Comparison of ENCODE assay signal across 9 mouse cellular contexts in genomic region chr4:139641829-139642425, GRCm38 (mm10). TPM values are rescaled to one million over a fixed set of nuclear protein-coding genes. Genes with fewer than 3 reads are reported as not detected.
DNase-seq lines count a peak whose midpoint lies in the region; ATAC-seq and TF ChIP-seq lines count a peak whose summit lies in the region.
"Had no signal": no experiment of that assay in that cellular context is flagged by ENCODE, and none has a peak within 500 bp of the region (broad histone marks: within the 10 kb centered on the region; RNA-seq: fewer than 3 reads in every experiment).

No protein-coding gene starts in this region.

- no peak for TF ChIP-seq CTCF in E14TG2a.4 (conservative IDR thresholded peaks at IDR 0.05; ENCODE audit: low read length)

- peak; percentile 1 for DNase-seq in cerebellum, adult 9-10 months
- no peak for DNase-seq in cerebellum, postnatal 36 days
- DNase-seq in forebrain, embryonic 10.5 days (ENCODE audit: extremely low spot score, low spot score) = peak; percentile 49
- DNase-seq in ovary, postnatal 36 days (ENCODE audit: low spot score) = no peak
- DNase-seq in left cerebral cortex, adult 9 months (ENCODE audit: low spot score in 2 of 2) = no peak

- peaks cover 65% of the 10 kb centered on the region for H3K4me1 ChIP-seq in E14TG2a.4 (replicated peaks; ENCODE audit: low read depth, low read length)
- H3K4me1 ChIP-seq in forebrain, embryonic 10.5 days = peaks cover 46% of the 10 kb centered on the region
- peaks cover 24% of the 10 kb centered on the region for H3K4me1 ChIP-seq in limb, embryonic 15.5 days

- no peaks in the 10 kb centered on the region for H3K9me3 ChIP-seq in E14TG2a.4 (ENCODE audit: low read length)
- H3K9me3 ChIP-seq in forebrain, embryonic 10.5 days = no peaks in the 10 kb centered on the region
- H3K9me3 ChIP-seq in limb, embryonic 15.5 days = no peaks in the 10 kb centered on the region

- H3K9ac ChIP-seq in limb, embryonic 15.5 days = 0 out of 2 replicates have a peak overlapping the region, but pooled peaks have one; percentile 4

- H3K4me3 ChIP-seq in E14TG2a.4 (replicated peaks; ENCODE audit: low read length) = peak overlapping the region; percentile 73
- H3K4me3 ChIP-seq in forebrain, embryonic 10.5 days = peak overlapping the region; percentile 48
- peak overlapping the region; percentile 27 for H3K4me3 ChIP-seq in limb, embryonic 15.5 days

- peaks cover 22% of the 10 kb centered on the region for H3K27me3 ChIP-seq in E14TG2a.4 (ENCODE audit: insufficient read depth, low read length)
- peaks cover 53% of the 10 kb centered on the region for H3K27me3 ChIP-seq in forebrain, embryonic 10.5 days (ENCODE audit: poor library complexity, severe bottlenecking)
- peaks cover 31% of the 10 kb centered on the region for H3K27me3 ChIP-seq in limb, embryonic 15.5 days

- no peak for ATAC-seq in limb, embryonic 15.5 days (ENCODE audit: insufficient number of reproducible peaks, low FRiP score, low TSS enrichment, low read depth)
- no peak for ATAC-seq in megakaryocyte progenitor cell, adult 5-6 weeks (replicated peaks; ENCODE audit: poor library complexity)

- H3K36me3 ChIP-seq in E14TG2a.4 (ENCODE audit: insufficient read depth, low read length) = peaks cover 64% of the 10 kb centered on the region
- H3K36me3 ChIP-seq in forebrain, embryonic 10.5 days (replicated peaks) = peaks cover 26% of the 10 kb centered on the region
- peaks cover 18% of the 10 kb centered on the region; the same call in 1 of the 2 replicates for H3K36me3 ChIP-seq in limb, embryonic 15.5 days

- H3K4me2 ChIP-seq in limb, embryonic 15.5 days = peak overlapping the region; percentile 43

- WGBS in forebrain, embryonic 10.5 days = under 1% methylated on average over 30 of the region's 30 CpGs
- 7% methylated on average over 30 of the region's 30 CpGs for WGBS in limb, embryonic 15.5 days

- H3K27ac ChIP-seq in forebrain, embryonic 10.5 days = peak overlapping the region; percentile 75
- H3K27ac ChIP-seq in limb, embryonic 15.5 days = no peak overlapping the region

RNA-seq across cellular contexts. Expression of gene Tas1r2, which starts 11.4 kb away (rescaled TPM):
- polyA plus RNA-seq in forebrain, embryonic 10.5 days (2016; fragmentation: Nextera tagmentation; extraction: Ambion mirVana) = not detected in 2 replicates
- polyA plus RNA-seq in limb, embryonic 15.5 days (2015; fragmentation: Nextera tagmentation; extraction: Ambion mirVana) = 0.07 and 0.08 TPM in 2 replicates
- total RNA-seq in megakaryocyte progenitor cell, adult 5-6 weeks (2015) = not detected in 2 replicates
- total RNA-seq in megakaryocyte progenitor cell, adult 5-6 weeks (2017) = not detected in 2 replicates
- polyA plus RNA-seq: spleen, adult 2 months had no signal

RNA-seq across cellular contexts. Expression of gene Aldh4a1, which starts 19.3 kb away (rescaled TPM):
- 22.7 and 22.8 TPM in 2 replicates for polyA plus RNA-seq in forebrain, embryonic 10.5 days (2016; fragmentation: Nextera tagmentation; extraction: Ambion mirVana)
- polyA plus RNA-seq in limb, embryonic 15.5 days (2015; fragmentation: Nextera tagmentation; extraction: Ambion mirVana) = 36.8 and 39.7 TPM in 2 replicates
- total RNA-seq in megakaryocyte progenitor cell, adult 5-6 weeks (2015) = 11.1 and 14.7 TPM in 2 replicates
- total RNA-seq in megakaryocyte progenitor cell, adult 5-6 weeks (2017) = 20.0 and 22.3 TPM in 2 replicates

RNA-seq across cellular contexts. Expression of gene Gm21969, which starts 38.9 kb away (rescaled TPM):
- polyA plus RNA-seq in forebrain, embryonic 10.5 days (2016; fragmentation: Nextera tagmentation; extraction: Ambion mirVana) = not detected in 2 replicates
- not detected in 2 replicates for polyA plus RNA-seq in limb, embryonic 15.5 days (2015; fragmentation: Nextera tagmentation; extraction: Ambion mirVana)
- not detected in 2 replicates for total RNA-seq in megakaryocyte progenitor cell, adult 5-6 weeks (2015)
- not detected in 2 replicates for total RNA-seq in megakaryocyte progenitor cell, adult 5-6 weeks (2017)

Comparison
In these comparisons a context has a peak if more than half of its experiments do, and no peak if none do; other contexts are left out.
1. DNase-seq: peak in cerebellum, adult 9-10 months (single experiment) and forebrain, embryonic 10.5 days (single experiment); none in cerebellum, postnatal 36 days (0 of 2), ovary, postnatal 36 days (single experiment) and left cerebral cortex, adult 9 months (0 of 2).
2. Peak in every context shown above with its lines, with median percentiles within 50 percentile points of each other: H3K4me3 ChIP-seq.